Mouse (Mus musculus) thymus, adult 2 months (tissue): ENCODE results near the gene Syngr2.

Experiments
- CTCF ChIP-seq: fragments of 200-500 bp; IDR thresholded peaks from 2 replicates; pipeline ENCODE4 v1.5.1; 2012; ENCODE audit warnings: mild to moderate bottlenecking, control low read depth, low read length, moderate library complexity, borderline replicate concordance; ENCODE audit not compliant: control insufficient read depth, poor library complexity, insufficient read depth; ENCODE audit errors: extremely low read depth
- POLR2A ChIP-seq: fragments of 200-500 bp; IDR thresholded peaks from 2 replicates; pipeline ENCODE4 v1.6.1; 2012; ENCODE audit warnings: mild to moderate bottlenecking, low read length, control low read depth, moderate library complexity; ENCODE audit not compliant: control insufficient read depth, poor library complexity, insufficient read depth; ENCODE audit errors: extremely low read depth

DNA sequence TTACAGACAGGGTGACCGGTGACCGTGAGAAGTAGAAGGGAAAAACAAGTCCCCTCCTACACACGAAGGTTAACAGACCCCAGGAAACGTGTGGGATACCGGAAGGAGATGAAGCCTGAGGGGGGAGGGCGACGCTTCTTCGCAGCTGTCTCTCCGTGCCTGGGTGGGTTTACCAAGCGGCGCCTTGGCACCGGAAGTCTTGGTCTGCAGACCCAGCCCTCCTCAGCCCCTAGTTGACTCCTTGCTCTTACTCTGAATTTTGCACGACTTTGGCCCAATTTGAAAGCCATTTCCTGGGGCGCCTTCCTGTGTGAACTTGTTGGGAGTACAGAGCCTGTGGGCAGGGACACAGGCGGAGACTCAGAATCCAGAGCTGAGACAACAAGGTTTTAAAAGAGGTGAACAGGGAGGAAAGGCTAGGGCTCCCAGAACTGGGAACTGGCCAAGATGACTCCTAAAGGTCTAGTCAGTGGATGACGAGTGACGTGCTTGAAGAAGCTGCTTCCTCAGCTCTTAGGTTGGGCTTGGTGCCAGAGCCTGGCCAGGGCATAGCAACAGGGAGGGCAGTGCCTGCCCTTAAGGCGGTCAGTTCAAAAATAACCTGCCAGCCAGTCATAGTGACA, 28.2 kb upstream of the Syngr2 start:
- peak; percentile 53; the same call in 1 of the 2 replicates for TF ChIP-seq POLR2A
- TF ChIP-seq CTCF: no peak
